Mouse (Mus musculus) stomach, postnatal 0 days (tissue): Measurements from ENCODE around the gene Defb21. TPM values are rescaled to one million over a fixed set of nuclear protein-coding genes. Genes with fewer than 3 reads are reported as not detected.

Experiments
- ATAC-seq: fragments of 200-750 bp; cut with Nextera tagmentation; 2 replicates; pipeline ENCODE4 v1.8.0; 2017; ENCODE audit not compliant: low FRiP score, low TSS enrichment
- DNase-seq: peaks from one replicate; pipeline ENCODE4 v3.0.0-alpha.2; 2016; ENCODE audit warnings: low spot score
- H3K27ac ChIP-seq: fragments of 300-500 bp; sonication (generic); replicated peaks from 2 replicates; pipeline ENCODE4 v1.5.1; 2014; ENCODE audit warnings: mild to moderate bottlenecking, control low read depth
- H3K27me3 ChIP-seq: fragments of 300-500 bp; sonication (generic); 2 replicates; pipeline ENCODE4 v1.6.1; 2014; ENCODE audit warnings: low read length; ENCODE audit not compliant: control insufficient read depth, insufficient read depth
- H3K36me3 ChIP-seq: fragments of 300-500 bp; sonication (generic); 2 replicates; pipeline ENCODE4 v1.6.1; 2014; ENCODE audit warnings: low read length, mixed read lengths; ENCODE audit not compliant: control insufficient read depth, insufficient read depth
- H3K4me1 ChIP-seq: fragments of 300-500 bp; sonication (generic); replicated peaks from 2 replicates; pipeline ENCODE4 v1.6.1; 2014; ENCODE audit warnings: antibody characterized with exemption; ENCODE audit not compliant: control insufficient read depth, insufficient read depth
- H3K4me2 ChIP-seq: fragments of 300-500 bp; sonication (generic); replicated peaks from 2 replicates; pipeline ENCODE4 v1.6.1; 2014; ENCODE audit warnings: low read depth, mild to moderate bottlenecking, control low read depth, moderate library complexity
- H3K4me3 ChIP-seq: fragments of 300-500 bp; sonication (generic); 2 replicates; pipeline ENCODE4 v1.5.1; 2014; ENCODE audit warnings: low read depth, low read length, control low read depth
- H3K9ac ChIP-seq: fragments of 300-500 bp; sonication (generic); 2 replicates; pipeline ENCODE4 v1.6.1; 2014; ENCODE audit warnings: mild to moderate bottlenecking, low read length, control low read depth, mixed read lengths
- H3K9me3 ChIP-seq: fragments of 300-500 bp; sonication (generic); 2 replicates; pipeline ENCODE4 v1.6.1; 2016; ENCODE audit warnings: low read length; ENCODE audit not compliant: control insufficient read depth
- CTCF ChIP-seq: IDR thresholded peaks from 2 replicates; pipeline ENCODE4 v1.5.1; 2016; ENCODE audit warnings: antibody characterized with exemption, low read depth, mild to moderate bottlenecking, moderate library complexity
- EP300 ChIP-seq: optimal IDR thresholded peaks from 2 replicates; pipeline ENCODE3; 2016; ENCODE audit warnings: antibody characterized with exemption
- WGBS: fragments of 180-500 bp; shearing (Covaris S2); extraction: QIAGEN DNeasy Blood & Tissue Kit; methylation state at CpG from one replicate; pipeline ENCODE4 v1.1.7; 2014; 5-methylcytosine and 5-hydroxymethylcytosine counted together
- polyA plus RNA-seq: library from polyadenylated mRNA; unstranded; fragments of >200 nt; fragmentation: Nextera tagmentation; extraction: Ambion mirVana; gene quantifications from 2 replicates; pipeline ENCODE4 v1.2.1, GENCODE M21; 2015

The Defb21 gene
- polyA plus RNA-seq, 1 experiment from 2014 or later, result not detected

- H3K27me3 ChIP-seq, result no peaks in the 10 kb centered on the region
- H3K9ac ChIP-seq, result no peak overlapping the region
- no peaks in the 10 kb centered on the region for H3K36me3 ChIP-seq
- H3K27ac ChIP-seq, result no peak overlapping the region
- H3K4me1 ChIP-seq, result no peaks in the 10 kb centered on the region
- H3K9me3 ChIP-seq, result no peaks in the 10 kb centered on the region
- H3K4me3 ChIP-seq, result no peak overlapping the region
- no peak for TF ChIP-seq CTCF
- no peak for TF ChIP-seq EP300
- no peak for DNase-seq
- no peak for ATAC-seq
- H3K4me2 ChIP-seq, result no peak overlapping the region
- WGBS, result 35% methylated on average over 5 of the region's 5 CpGs
Measured at GRCm38 (mm10) chr2:152548124-152548523, 24.4 kb upstream of the Defb21 start.

DNA sequence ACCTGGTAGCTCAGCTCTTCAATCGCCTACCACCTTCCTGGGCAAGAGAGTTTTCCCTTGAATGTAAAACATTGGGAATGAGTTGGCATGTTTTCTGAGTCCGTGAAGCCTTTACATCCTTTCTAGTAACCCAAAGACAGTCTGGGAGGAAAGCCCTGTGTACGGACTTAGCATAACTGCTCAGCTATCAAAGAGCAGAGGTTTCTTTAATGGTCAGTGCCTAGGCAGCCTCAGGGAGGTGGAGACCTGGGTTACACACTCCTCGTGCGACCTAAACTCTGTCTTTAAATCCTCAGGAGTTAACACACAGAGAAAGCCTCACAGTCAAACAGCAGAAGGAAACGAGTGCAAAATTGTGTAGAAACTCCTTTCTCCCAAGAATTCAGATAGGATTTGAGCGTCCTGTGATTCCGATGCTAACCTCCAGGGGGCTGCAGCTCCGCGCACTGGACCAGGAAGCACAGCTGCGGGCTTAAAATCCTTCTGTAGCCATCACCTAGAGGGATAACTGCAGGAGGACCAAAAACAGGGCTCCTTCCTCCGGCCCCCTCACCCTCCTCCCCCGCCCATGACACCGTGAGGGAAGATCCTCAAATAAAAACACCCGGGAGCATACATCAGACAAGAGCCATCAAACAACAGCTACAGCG, 18.6 kb upstream of the Defb21 start:
- H3K4me1 ChIP-seq, result no peaks in the 10 kb centered on the region
- 10% methylated on average over 16 of the region's 16 CpGs for whole genome bisulfite sequencing
- H3K4me3 ChIP-seq, result no peak overlapping the region
- no peak overlapping the region for H3K9ac ChIP-seq
- H3K27me3 ChIP-seq, result no peaks in the 10 kb centered on the region
- no peak overlapping the region for H3K27ac ChIP-seq
- H3K36me3 ChIP-seq, result no peaks in the 10 kb centered on the region
- no peaks in the 10 kb centered on the region for H3K9me3 ChIP-seq
- ATAC-seq (peak; percentile 65; the same call in 1 of the 2 replicates), DNase-seq (peak; percentile 66)
- H3K4me2 ChIP-seq, result peak overlapping the region; percentile 40
- peak; percentile 84 for TF ChIP-seq CTCF
- TF ChIP-seq EP300, result no peak

DNA sequence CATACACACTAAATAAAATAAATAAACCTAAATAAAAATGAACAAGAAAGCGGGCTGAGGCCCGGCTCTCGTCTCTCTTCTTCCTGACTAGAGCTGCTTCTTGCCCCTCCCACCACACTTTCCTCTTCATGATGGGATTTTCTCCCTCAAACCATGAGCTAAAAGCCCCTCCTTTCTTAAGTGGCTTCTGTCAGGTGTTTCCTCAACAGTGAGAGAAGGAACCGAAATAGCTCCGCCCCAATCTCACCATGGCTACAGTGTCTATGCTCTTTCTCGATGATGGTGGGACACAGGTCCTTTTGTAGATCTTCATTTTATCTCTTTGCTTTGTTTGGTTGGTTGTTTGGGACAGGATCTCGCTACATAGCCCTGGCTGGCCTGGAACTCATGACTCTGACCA, 15.9 kb upstream of the Defb21 start:
- 84% methylated on average over 7 of the region's 7 CpGs for WGBS
- Histone ChIP-seq H3K9me3 (no peaks in the 10 kb centered on the region), H3K4me2 (no peak overlapping the region), H3K27ac (no peak overlapping the region), H3K27me3 (no peaks in the 10 kb centered on the region), H3K36me3 (no peaks in the 10 kb centered on the region), H3K4me3 (no peak overlapping the region), H3K4me1 (no peaks in the 10 kb centered on the region), H3K9ac (no peak overlapping the region)
- ATAC-seq, result no peak
- no peak for DNase-seq
- TF ChIP-seq CTCF (no peak), EP300 (no peak)

GRCm38 (mm10) chr2:152569038-152569437, 3.5 kb upstream of the Defb21 start, which contains the start of gene Gm17416:
Gene Gm17416 (plus strand): TSS chr2:152569338.
- Histone ChIP-seq H3K4me1 (no peaks in the 10 kb centered on the region), H3K36me3 (no peaks in the 10 kb centered on the region), H3K27me3 (no peaks in the 10 kb centered on the region), H3K9ac (no peak within 1 kb of the TSS), H3K27ac (no peak within 1 kb of the TSS), H3K9me3 (no peaks in the 10 kb centered on the region), H3K4me3 (no peak within 1 kb of the TSS), H3K4me2 (no peak within 1 kb of the TSS)
- no peak for TF ChIP-seq EP300
- TF ChIP-seq CTCF, result no peak
- no peak for ATAC-seq
- 90% methylated on average over 5 of the region's 5 CpGs for WGBS
- no peak for DNase-seq

DNA sequence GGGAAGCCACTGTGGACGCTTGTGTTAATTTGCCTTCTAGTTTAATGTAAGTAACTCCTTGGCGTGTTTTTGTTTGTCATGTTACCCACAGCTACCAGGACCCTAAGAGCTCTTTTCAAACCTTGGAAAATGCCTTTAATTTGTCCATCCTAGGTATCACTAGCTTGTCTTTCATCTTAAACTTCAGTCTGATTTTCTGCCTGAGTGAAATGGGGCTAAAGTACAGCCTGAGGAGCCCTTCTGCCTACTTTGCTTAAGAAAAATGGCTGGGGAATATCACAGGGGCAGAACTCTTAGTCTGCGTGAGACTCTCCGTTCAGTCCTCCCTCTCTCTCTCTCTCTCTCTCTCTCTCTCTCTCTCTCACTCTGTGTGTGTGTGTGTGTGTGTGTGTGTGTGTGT, 2.7 kb upstream of the Defb21 start:
- ATAC-seq, result no peak
- Histone ChIP-seq H3K4me3 (no peak overlapping the region), H3K27ac (no peak overlapping the region), H3K9me3 (no peaks in the 10 kb centered on the region), H3K36me3 (no peaks in the 10 kb centered on the region), H3K4me2 (no peak overlapping the region), H3K4me1 (no peaks in the 10 kb centered on the region), H3K27me3 (no peaks in the 10 kb centered on the region), H3K9ac (no peak overlapping the region)
- TF ChIP-seq EP300 (no peak), CTCF (no peak)
- DNase-seq, result no peak
- 62% methylated on average over 4 of the region's 4 CpGs for WGBS

- H3K4me2 ChIP-seq, result no peak overlapping the region
Measured at GRCm38 (mm10) chr2:152570313-152570712, 2.2 kb upstream of the Defb21 start.

More at GRCm38 (mm10) chr2:152570313-152570712, 2.2 kb upstream of the Defb21 start:
- no peaks in the 10 kb centered on the region for H3K27me3 ChIP-seq
- ATAC-seq, result no peak
- 56% methylated on average over 6 of the region's 6 CpGs for WGBS
- H3K36me3 ChIP-seq, result no peaks in the 10 kb centered on the region
- DNase-seq, result no peak
- no peak overlapping the region for H3K4me3 ChIP-seq
- TF ChIP-seq EP300, result no peak
- no peak for TF ChIP-seq CTCF
- H3K9me3 ChIP-seq, result no peaks in the 10 kb centered on the region
- H3K27ac ChIP-seq, result no peak overlapping the region
- no peak overlapping the region for H3K9ac ChIP-seq
- no peaks in the 10 kb centered on the region for H3K4me1 ChIP-seq
